In the genomic region with DNA sequence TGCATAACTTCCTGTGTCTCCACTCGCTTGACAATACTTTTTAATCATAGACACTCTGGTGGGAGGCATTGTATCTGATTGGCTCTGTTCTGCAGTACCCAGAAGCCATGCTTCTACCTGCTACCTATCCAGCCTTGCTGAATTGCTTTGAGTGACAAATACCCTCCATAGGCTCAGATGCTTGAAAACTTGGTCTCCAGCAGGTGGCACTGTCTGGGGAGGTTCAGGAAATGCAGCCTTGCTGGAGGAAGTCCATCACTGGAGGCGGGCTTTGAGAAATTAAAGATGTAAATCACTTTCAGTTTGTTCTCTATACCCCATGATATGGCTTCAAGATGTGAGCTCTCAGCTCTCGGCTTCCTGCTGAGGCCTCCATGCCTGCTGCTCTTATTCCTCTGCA, we compare ENCODE assay signal across 8 mouse cellular contexts. TPM values are rescaled to one million over a fixed set of nuclear protein-coding genes. Genes with fewer than 3 reads are reported as not detected.
DNase-seq lines count a peak whose midpoint lies in the region.

No protein-coding gene starts in this region.

- peak; percentile 38 for DNase-seq in embryo, embryonic 10.5 days (ENCODE audit: low spot score)
- DNase-seq in embryo, embryonic 9.5 days (ENCODE audit: extremely low spot score): no peak
- peak; percentile 31 to 52 for DNase-seq in layer of hippocampus, postnatal 10 days (ENCODE audit: low spot score in 2 of 2)
- DNase-seq in layer of hippocampus, adult 9-11 months: no peak
- peak; percentile 63 for DNase-seq in 3T3-L1 (ENCODE audit: low read depth, low spot score)
- DNase-seq in fibroblast of lung, adult 2 months (ENCODE audit: low read depth): peak; percentile 50
- no peak for DNase-seq in adrenal gland, postnatal 36 days
- no peak for DNase-seq in adrenal gland, postnatal 4 days (ENCODE audit: low spot score in 2 of 2)

RNA-seq across cellular contexts. Expression of a gene that starts 48.1 kb away (rescaled TPM):
- 10 to 100 TPM; 52.3 to 52.5 TPM for total RNA-seq in layer of hippocampus, postnatal 10 days (2021)
- total RNA-seq in adrenal gland, postnatal 36 days (2021): 10 to 100 TPM; 11.2 to 15.2 TPM
- 10 to 100 TPM; 19.0 to 24.8 TPM for total RNA-seq in adrenal gland, postnatal 4 days (2021)

Comparison
In these comparisons a context has a peak if more than half of its experiments do, and no peak if none do; other contexts are left out.
1. DNase-seq: peak in embryo, embryonic 10.5 days (single experiment), layer of hippocampus, postnatal 10 days (2 of 2), 3T3-L1 (single experiment) and fibroblast of lung, adult 2 months (single experiment); none in embryo, embryonic 9.5 days (single experiment), layer of hippocampus, adult 9-11 months (single experiment), adrenal gland, postnatal 36 days (0 of 2) and adrenal gland, postnatal 4 days (0 of 2).